Mouse (Mus musculus) c-Kit-negative CD71-positive TER-119-positive erythroid progenitor cells, embryonic 14.5 days (primary cell): Measurements from ENCODE around the gene Ddr2.

Experiments used
- DNase-seq: peaks from one replicate; pipeline ENCODE4 v3.0.0-alpha.2; 2013; ENCODE audit warnings: low read depth, low spot score

The Ddr2 gene

GRCm38 (mm10) chr1:170110516-170111332 is at the start of gene Ddr2:
Ddr2 (minus strand) TSS chr1:170110762.
- no peak for DNase-seq

- no peak for DNase-seq
These were observed 49.1 kb upstream of the Ddr2 start for GRCm38 (mm10) chr1:170159707-170160106.

DNA sequence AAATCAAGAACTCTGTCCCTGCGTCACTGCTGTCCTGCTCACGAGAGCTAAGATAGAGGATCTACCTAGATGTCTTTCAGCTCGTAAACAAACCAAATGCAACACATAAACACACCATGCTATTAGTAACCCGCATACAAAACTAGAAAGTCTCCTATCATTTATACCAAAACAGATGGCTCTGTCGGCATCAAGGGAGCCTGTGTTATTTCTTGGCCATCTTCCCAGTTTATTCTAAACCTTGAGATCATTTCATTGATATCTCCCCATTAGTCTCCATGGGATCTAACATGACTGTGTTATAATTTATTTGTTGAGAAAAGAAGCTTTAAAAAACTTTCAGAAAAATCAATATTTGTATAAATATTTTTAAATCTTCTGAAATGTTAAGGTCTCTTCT is 45.2 kb upstream of the Ddr2 start:
- no peak for DNase-seq

DNA sequence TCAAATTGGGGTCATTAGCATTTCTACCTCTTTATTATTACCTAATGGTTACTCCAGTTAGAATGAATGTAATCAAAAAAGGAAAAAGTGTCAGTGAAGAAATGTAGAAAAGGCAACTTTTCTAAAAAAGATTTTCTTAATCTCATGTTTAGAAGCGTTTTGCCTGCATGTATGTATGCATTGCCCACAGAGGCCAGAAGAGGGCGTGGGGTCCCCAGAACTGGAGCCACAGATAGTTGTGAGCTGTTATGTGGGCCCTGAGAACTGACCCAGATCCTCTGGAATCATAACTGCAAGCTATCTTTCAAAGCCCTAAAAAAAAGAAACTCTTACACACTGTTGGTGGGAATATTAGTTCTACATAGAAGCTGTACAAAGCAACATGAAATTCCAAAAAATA is 44.7 kb upstream of the Ddr2 start:
- DNase-seq = no peak

DNA sequence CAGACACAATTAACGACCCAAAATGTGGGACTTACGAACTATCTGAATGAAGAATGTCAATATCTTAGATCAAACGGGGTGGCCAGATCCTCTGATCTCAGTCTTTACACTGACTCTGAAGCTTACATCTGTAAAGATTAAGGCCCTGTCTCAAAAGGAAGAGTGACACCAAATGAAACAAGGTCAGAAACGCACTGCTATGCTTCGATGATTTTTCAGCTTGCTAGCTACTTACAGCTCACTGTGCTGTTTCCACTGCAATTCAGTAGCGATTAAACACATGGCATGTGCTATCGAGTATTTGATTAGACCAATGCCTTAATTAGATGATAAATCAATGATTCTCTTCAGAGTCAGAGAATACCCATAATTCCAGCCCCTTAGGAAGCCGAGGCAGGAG is 43.4 kb upstream of the Ddr2 start:
- no peak for DNase-seq

DNA sequence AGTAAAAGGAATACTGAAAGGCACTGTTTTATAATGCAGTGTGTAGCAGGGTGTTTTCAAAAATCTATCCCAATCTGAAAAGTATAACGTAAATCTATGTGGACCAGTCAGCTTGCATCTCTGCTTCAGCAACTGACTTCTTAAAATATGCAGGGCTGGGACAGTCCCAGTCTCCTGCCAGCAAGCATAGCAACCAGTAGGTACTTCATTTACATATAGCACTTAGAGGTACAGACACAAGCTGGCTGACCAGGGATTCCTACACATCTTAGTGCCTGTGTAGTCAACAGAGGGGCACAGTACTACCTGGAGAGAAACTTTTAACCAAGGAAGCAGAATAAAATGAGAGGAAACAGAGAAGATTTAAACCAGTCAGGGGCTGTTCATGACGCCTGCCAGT is 42.0 kb upstream of the Ddr2 start:
- DNase-seq = no peak

GRCm38 (mm10) chr1:170150870-170151269 is 40.3 kb upstream of the Ddr2 start:
- no peak for DNase-seq

DNA sequence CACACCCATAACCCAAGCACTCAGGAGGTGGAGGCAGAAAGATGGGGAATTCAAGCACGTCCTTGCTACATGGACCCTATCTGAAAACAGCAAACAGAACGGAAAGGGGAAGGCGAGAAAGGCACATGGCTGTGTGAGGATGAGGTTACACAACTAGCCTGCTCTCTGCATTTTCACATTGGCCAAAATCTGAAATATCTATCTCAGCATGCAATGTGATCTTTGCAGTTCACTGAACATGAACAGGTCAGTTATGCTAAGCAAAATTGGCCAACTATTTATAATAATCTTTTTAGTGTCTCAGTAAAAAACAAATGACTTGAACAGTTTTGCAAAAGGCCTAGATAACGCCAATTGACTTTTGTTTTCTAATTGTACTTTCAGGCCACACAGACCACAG is 39.2 kb upstream of the Ddr2 start:
- DNase-seq = no peak

- no peak for DNase-seq
These were observed 38.0 kb upstream of the Ddr2 start for GRCm38 (mm10) chr1:170148536-170148935.

- no peak for DNase-seq
These were observed 37.3 kb upstream of the Ddr2 start for GRCm38 (mm10) chr1:170147651-170148448.

DNA sequence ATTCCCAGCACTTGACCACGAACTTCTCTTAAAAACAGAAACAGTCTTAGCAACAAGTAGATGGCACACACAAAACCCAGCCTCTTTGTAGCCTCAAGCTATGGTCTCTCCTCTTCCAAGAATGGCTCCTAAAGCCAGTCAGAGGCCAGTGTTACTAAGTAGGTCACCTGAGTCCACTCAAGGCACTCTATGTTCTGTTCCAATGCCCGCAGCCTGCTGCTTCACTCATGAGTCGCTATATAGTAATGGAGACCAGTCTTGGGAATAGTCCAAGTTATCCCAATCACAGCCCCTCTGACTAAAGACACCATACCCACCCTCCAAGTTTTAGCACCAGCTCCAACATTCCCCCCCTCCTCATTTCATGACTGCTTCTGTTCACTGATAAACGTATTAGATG is 35.0 kb upstream of the Ddr2 start:
- no peak for DNase-seq

- DNase-seq = no peak
These were observed 31.8 kb upstream of the Ddr2 start for GRCm38 (mm10) chr1:170142256-170142871.

DNA sequence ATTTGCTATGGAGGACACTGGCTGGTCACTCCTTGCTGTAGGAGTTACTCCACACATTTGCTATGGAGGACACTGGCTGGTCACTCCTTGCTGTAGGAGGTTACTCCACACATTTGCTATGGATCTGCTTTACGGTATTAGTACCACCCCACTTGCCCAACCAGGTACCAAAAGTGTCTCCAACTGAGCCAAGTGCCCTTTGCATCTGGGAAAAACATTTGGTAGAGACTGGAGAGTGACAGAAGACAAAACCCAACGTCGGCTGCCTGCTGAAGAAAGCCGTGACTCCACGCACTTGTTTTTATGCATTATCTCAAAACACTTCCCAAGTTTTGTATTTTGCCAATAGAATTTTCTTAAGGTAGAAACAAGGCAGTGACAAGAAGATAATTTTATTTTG is 31.1 kb upstream of the Ddr2 start:
- no peak for DNase-seq

GRCm38 (mm10) chr1:170136351-170137009 is 25.9 kb upstream of the Ddr2 start:
- DNase-seq = no peak

- DNase-seq = no peak
These were observed 23.7 kb upstream of the Ddr2 start for GRCm38 (mm10) chr1:170134264-170134663.

GRCm38 (mm10) chr1:170130962-170131361 is 20.4 kb upstream of the Ddr2 start:
- DNase-seq = no peak

GRCm38 (mm10) chr1:170124644-170125043 is 14.1 kb upstream of the Ddr2 start:
- no peak for DNase-seq

- no peak for DNase-seq
These were observed 3.1 kb upstream of the Ddr2 start for GRCm38 (mm10) chr1:170113616-170114015.

- DNase-seq = no peak
These were observed 1.7 kb upstream of the Ddr2 start for GRCm38 (mm10) chr1:170112261-170112660.

GRCm38 (mm10) chr1:170111651-170112226 is 1.2 kb upstream of the Ddr2 start:
- DNase-seq = no peak

DNA sequence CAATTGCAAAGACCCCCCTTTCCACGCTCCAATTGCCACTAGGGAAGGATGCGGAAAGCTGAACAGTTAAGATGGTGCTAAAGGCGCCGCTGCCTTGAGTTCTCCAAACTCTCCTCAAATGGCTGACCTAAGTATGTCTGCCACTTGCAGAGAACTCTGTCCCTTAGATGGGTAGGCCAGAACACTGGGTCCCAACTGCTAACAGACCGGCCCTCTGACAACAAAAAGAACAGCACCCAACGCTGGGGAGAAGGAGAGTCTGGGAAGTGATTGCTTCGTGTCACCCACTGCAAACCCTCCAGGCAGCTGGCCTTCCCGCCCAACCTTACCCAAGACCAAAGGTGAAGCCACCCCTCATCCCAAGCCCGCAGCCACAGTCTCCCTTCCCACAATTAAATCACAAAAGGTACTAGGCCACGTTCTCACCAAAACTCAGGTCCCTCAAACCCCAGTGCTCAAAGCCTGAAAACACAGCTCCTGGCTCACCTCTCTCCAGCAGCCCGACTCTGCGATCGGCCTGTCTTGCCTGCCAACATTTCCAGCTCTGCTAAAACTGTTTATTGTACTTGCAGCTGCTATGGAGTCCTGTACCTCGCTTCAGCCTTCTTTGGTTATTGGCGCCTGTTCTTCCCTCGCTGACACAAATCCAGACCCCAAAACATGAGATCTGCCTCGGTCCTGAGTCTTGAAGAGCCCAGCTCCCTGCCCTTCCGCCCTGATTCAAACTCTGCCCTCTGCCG is 616 bp downstream of the Ddr2 start:
- no peak for DNase-seq
